Mouse (Mus musculus): Measurements from ENCODE around the gene Ednra.

DNA sequence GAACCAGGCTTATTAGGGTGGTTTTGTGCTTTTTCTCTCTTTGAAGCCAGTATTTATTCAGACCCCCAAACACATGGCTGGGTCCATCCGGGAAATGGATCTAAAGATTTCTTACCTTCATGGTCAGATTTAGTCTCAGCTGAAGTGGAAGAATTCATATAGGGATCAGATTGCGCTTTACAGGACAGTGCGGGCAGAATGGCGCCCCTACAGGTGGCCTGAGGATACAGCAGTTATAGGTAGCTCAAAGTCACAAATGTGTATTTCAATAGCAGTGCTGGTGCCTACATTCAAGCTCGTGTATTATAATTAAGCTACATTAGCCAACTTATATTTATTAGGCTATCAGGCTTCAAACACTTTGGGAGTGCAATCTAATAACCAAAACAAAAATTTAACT is 49.0 kb upstream of the Ednra start:
- TF ChIP-seq CTCF (IDR thresholded peaks at IDR 0.05; ENCODE audit: borderline replicate concordance, control insufficient read depth, extremely low read depth, insufficient read depth, low read length, poor library complexity) (no peak), POLR2A (IDR thresholded peaks at IDR 0.05; ENCODE audit: control insufficient read depth, extremely low read depth, insufficient read depth, low read length, poor library complexity) (no peak)
